Mouse (Mus musculus) kidney, adult 2 months (tissue): ENCODE results near the gene Cacna1c. TPM values are rescaled to one million over a fixed set of nuclear protein-coding genes. Genes with fewer than 3 reads are reported as not detected.

ENCODE experiments used
- DNase-seq: peaks from one replicate; pipeline ENCODE4 v3.0.0; 2021
- H3K27ac ChIP-seq: fragments of 200-500 bp; 2 replicates; pipeline ENCODE4 v1.5.1; 2012; ENCODE audit warnings: low read depth, low read length, control low read depth, inconsistent platforms; ENCODE audit not compliant: insufficient read depth
- H3K27me3 ChIP-seq: fragments of 200-500 bp; replicated peaks from 2 replicates; pipeline ENCODE4 v1.6.1; 2012; ENCODE audit warnings: mild to moderate bottlenecking, moderate library complexity, low read length, inconsistent platforms; ENCODE audit not compliant: control insufficient read depth, insufficient read depth
- H3K36me3 ChIP-seq: fragments of 200-500 bp; 2 replicates; pipeline ENCODE4 v1.6.1; 2012; ENCODE audit warnings: mild to moderate bottlenecking, moderate library complexity, low read length, inconsistent platforms; ENCODE audit not compliant: control insufficient read depth, insufficient read depth
- H3K4me1 ChIP-seq: fragments of 200-500 bp; 2 replicates; pipeline ENCODE4 v1.6.1; 2011; ENCODE audit warnings: low read length; ENCODE audit not compliant: control insufficient read depth, insufficient read depth
- H3K4me3 ChIP-seq: fragments of 200-500 bp; 2 replicates; pipeline ENCODE4 v1.5.1; 2011; ENCODE audit warnings: mild to moderate bottlenecking, low read depth, low read length, control low read depth; ENCODE audit not compliant: insufficient read depth
- CTCF ChIP-seq: fragments of 200-500 bp; conservative IDR thresholded peaks from 2 replicates; pipeline ENCODE4 v1.5.1; 2011; ENCODE audit warnings: low read depth, mild to moderate bottlenecking, control low read depth, low read length, moderate library complexity, mixed read lengths; ENCODE audit not compliant: insufficient read depth, insufficient read length
- POLR2A ChIP-seq: fragments of 200-500 bp; IDR thresholded peaks from one replicate; pipeline ENCODE4 v1.6.1; 2011; ENCODE audit warnings: low read depth, low read length, control low read depth
- WGBS: fragments of 180-500 bp; shearing (Covaris S2); methylation state at CpG from one replicate; pipeline ENCODE4 v1.1.7; 2018; 5-methylcytosine and 5-hydroxymethylcytosine counted together
- polyA plus RNA-seq: library from polyadenylated mRNA; depleted of rRNA; stranded (reverse); fragments of >200 nt; gene quantifications from 2 replicates; pipeline ENCODE4 v1.2.3, GENCODE M21; 2012

Gene Cacna1c
- polyA plus RNA-seq, 1 experiment = 0.99 TPM

GRCm38 (mm10) chr6:119116290-119116689 lies 79.9 kb downstream of the Cacna1c start:
- Histone ChIP-seq H3K27ac (no peak overlapping the region), H3K27me3 (no peaks in the 10 kb centered on the region; the same call in 1 of the 2 replicates), H3K4me1 (no peaks in the 10 kb centered on the region), H3K36me3 (no peaks in the 10 kb centered on the region), H3K4me3 (no peak overlapping the region)
- TF ChIP-seq POLR2A (no peak), CTCF (no peak)
- 94% methylated on average over 3 of the region's 3 CpGs for WGBS
- DNase-seq = no peak

DNA sequence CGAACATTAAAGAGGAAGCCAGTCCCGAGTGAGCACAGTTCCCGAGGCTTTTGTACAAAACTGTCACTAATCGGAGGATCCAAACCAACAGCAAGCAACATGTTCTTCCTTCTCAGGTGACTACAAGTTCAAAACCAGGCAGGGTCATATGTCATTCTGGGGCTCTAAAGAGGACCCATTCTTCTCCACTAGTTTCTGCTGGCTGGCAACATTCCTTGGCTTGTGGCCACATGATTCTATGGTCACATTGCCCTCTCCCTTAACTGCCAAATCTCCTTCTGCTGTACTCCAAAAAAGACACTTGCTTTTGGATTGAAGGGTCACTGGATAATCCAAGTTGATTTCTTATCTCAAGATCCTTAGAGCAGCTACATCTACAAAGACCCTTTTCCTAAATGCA lies 82.9 kb downstream of the Cacna1c start:
- no peaks in the 10 kb centered on the region for H3K27me3 ChIP-seq
- DNase-seq = no peak
- no peaks in the 10 kb centered on the region for H3K36me3 ChIP-seq
- no peak overlapping the region for H3K4me3 ChIP-seq
- WGBS = 72% methylated on average over 4 of the region's 4 CpGs
- TF ChIP-seq POLR2A (no peak), CTCF (no peak)
- H3K27ac ChIP-seq = no peak overlapping the region
- H3K4me1 ChIP-seq = no peaks in the 10 kb centered on the region

- DNase-seq = no peak
- H3K36me3 ChIP-seq = no peaks in the 10 kb centered on the region
- WGBS = 75% methylated on average over 5 of the region's 5 CpGs
- no peak overlapping the region for H3K4me3 ChIP-seq
- H3K27me3 ChIP-seq = no peaks in the 10 kb centered on the region
- no peaks in the 10 kb centered on the region for H3K4me1 ChIP-seq
- TF ChIP-seq POLR2A (no peak), CTCF (no peak)
- H3K27ac ChIP-seq = no peak overlapping the region
Measured at GRCm38 (mm10) chr6:119110369-119110768, 85.8 kb downstream of the Cacna1c start.

GRCm38 (mm10) chr6:119108466-119109394 lies 87.5 kb downstream of the Cacna1c start:
- 2% methylated on average over 48 of the region's 93 CpGs for WGBS
- no peaks in the 10 kb centered on the region for H3K27me3 ChIP-seq

DNA sequence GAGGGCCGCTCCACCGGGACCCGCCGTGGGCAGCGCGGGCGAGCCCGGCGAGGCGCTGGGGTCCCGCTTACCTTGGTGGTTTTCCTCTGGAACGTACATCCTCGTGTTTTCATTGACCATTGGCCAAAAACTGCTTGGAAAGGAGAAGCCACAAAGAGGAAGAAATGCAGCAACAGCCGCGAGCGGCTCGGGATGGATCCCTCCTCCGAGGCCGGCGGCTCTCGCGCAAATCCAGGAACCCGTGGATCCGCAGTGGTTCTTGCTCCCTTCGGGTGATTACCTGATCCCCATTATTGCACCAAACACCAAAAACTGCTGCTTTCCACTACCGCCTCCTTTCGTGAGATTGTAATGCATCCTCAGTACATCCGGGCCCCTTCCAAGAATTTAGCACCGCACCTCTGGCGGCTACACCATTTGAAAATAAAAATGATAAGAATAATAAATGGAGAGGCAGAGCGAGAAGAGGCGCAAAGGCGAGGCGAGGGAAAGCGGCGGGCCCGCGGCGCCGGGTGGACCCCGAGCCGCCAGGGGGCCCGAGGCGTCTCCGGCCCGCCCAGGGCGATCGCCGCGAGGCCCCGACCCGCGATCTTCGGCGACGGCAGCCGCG lies 88.3 kb downstream of the Cacna1c start:
- Histone ChIP-seq H3K4me1 (no peaks in the 10 kb centered on the region), H3K36me3 (no peaks in the 10 kb centered on the region), H3K27me3 (no peaks in the 10 kb centered on the region), H3K27ac (no peak overlapping the region), H3K4me3 (peak overlapping the region; percentile 49)
- WGBS = under 1% methylated on average over 58 of the region's 58 CpGs
- TF ChIP-seq POLR2A = no peak
- no peak for TF ChIP-seq CTCF
- no peak for DNase-seq

More at GRCm38 (mm10) chr6:119108466-119109394, 87.5 kb downstream of the Cacna1c start:
- Histone ChIP-seq H3K27ac (no peak overlapping the region), H3K4me1 (no peaks in the 10 kb centered on the region), H3K4me3 (peak overlapping the region; percentile 49), H3K36me3 (no peaks in the 10 kb centered on the region)
- TF ChIP-seq CTCF (peak; percentile 46; the same call in 1 of the 2 replicates), POLR2A (no peak)
- DNase-seq = peak; percentile 50

GRCm38 (mm10) chr6:119107140-119107855 lies 88.9 kb downstream of the Cacna1c start:
- WGBS = 1% methylated on average over 69 of the region's 69 CpGs
- Histone ChIP-seq H3K27ac (no peak overlapping the region), H3K4me3 (peak overlapping the region; percentile 49), H3K4me1 (no peaks in the 10 kb centered on the region), H3K36me3 (no peaks in the 10 kb centered on the region), H3K27me3 (no peaks in the 10 kb centered on the region)
- DNase-seq = peak; percentile 38
- TF ChIP-seq CTCF (no peak), POLR2A (no peak)

DNA sequence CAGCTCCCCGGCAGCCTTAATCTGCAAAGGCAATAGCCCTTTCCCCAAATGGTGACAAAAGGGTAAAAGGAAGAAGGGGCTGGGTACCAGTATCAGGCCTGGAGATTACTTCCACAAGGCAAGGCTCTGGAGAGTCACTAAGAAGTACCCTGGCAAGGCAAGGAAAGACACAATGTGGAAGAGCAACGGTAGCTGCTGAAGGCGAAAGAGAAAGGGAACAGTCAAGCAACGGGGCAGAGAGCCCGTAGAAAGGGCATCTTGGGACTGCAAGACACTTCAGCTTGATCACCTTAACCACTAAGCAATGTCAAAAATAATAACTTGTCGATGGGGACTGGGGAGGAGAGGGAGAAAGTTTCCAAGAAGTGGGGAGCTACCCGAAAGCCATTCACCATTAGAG lies 89.5 kb downstream of the Cacna1c start:
- no peaks in the 10 kb centered on the region for H3K27me3 ChIP-seq
- no peak for TF ChIP-seq CTCF
- TF ChIP-seq POLR2A = no peak
- no peak for DNase-seq
- H3K4me1 ChIP-seq = no peaks in the 10 kb centered on the region
- WGBS = 21% methylated on average over 7 of the region's 7 CpGs
- no peak overlapping the region for H3K27ac ChIP-seq
- no peaks in the 10 kb centered on the region for H3K36me3 ChIP-seq
- no peak overlapping the region; the same call in 1 of the 2 replicates for H3K4me3 ChIP-seq
